Mouse (Mus musculus) kidney, embryonic 15.5 days (tissue): ENCODE measurements at regions not wholly inside any gene's neighbourhood (a gene's known extent, or its start where the extent isn't known, plus 50 kb on each side); places are given as distances from the start of the nearest gene placed in this dataset.
A peak's percentile ranks its signal among the peaks of the same experiment; 100 is the strongest.

Source experiments
- ATAC-seq: fragments of 200-750 bp; cut with Nextera tagmentation; replicated peaks from 2 replicates; pipeline ENCODE4 v1.8.0; 2017; ENCODE audit warnings: moderate TSS enrichment; ENCODE audit not compliant: low FRiP score
- H3K27ac ChIP-seq: fragments of 300-500 bp; sonication (generic); 2 replicates; pipeline ENCODE4 v1.5.1; 2015; ENCODE audit warnings: mild to moderate bottlenecking, inconsistent platforms
- H3K27me3 ChIP-seq: fragments of 300-500 bp; sonication (generic); 2 replicates; pipeline ENCODE4 v1.6.1; 2015; ENCODE audit warnings: inconsistent platforms
- H3K36me3 ChIP-seq: fragments of 300-500 bp; sonication (generic); 2 replicates; pipeline ENCODE4 v1.6.1; 2015; ENCODE audit warnings: inconsistent platforms
- H3K4me1 ChIP-seq: fragments of 300-500 bp; sonication (generic); 2 replicates; pipeline ENCODE4 v1.6.1; 2015; ENCODE audit warnings: inconsistent platforms
- H3K4me2 ChIP-seq: fragments of 300-500 bp; sonication (generic); 2 replicates; pipeline ENCODE4 v1.6.1; 2015; ENCODE audit warnings: moderate library complexity, mild to moderate bottlenecking, inconsistent platforms
- H3K4me3 ChIP-seq: fragments of 300-500 bp; sonication (generic); replicated peaks from 2 replicates; pipeline ENCODE4 v1.5.1; 2015; ENCODE audit warnings: mild to moderate bottlenecking, inconsistent platforms
- H3K9ac ChIP-seq: fragments of 300-500 bp; sonication (generic); 2 replicates; pipeline ENCODE4 v1.6.1; 2015; ENCODE audit warnings: mild to moderate bottlenecking, inconsistent platforms
- H3K9me3 ChIP-seq: fragments of 300-500 bp; sonication (generic); replicated peaks from 2 replicates; pipeline ENCODE4 v1.6.1; 2016; ENCODE audit warnings: inconsistent platforms
- WGBS: fragments of 180-500 bp; shearing (Covaris S2); methylation state at CpG from one replicate; pipeline ENCODE4 v1.1.7; 2015; ENCODE audit warnings: mixed read lengths; 5-methylcytosine and 5-hydroxymethylcytosine counted together

GRCm38 (mm10) chr9:47133873-47134272 lies 135.3 kb downstream of the Gm4791 start:
- no peaks in the 10 kb centered on the region for H3K9me3 ChIP-seq
- 82% methylated on average over 8 of the region's 8 CpGs for WGBS
- no peaks in the 10 kb centered on the region for H3K27me3 ChIP-seq
- H3K9ac ChIP-seq, result no peak overlapping the region
- ATAC-seq, result no peak
- no peaks in the 10 kb centered on the region for H3K36me3 ChIP-seq
- no peak overlapping the region for H3K4me3 ChIP-seq
- H3K27ac ChIP-seq, result no peak overlapping the region
- H3K4me1 ChIP-seq, result no peaks in the 10 kb centered on the region
- no peak overlapping the region for H3K4me2 ChIP-seq

GRCm38 (mm10) chr9:47134479-47134878 lies 135.9 kb downstream of the Gm4791 start:
- no peak overlapping the region for H3K4me2 ChIP-seq
- no peaks in the 10 kb centered on the region for H3K9me3 ChIP-seq
- no peaks in the 10 kb centered on the region for H3K36me3 ChIP-seq
- WGBS, result 73% methylated on average over 4 of the region's 4 CpGs
- H3K9ac ChIP-seq, result no peak overlapping the region
- no peaks in the 10 kb centered on the region for H3K4me1 ChIP-seq
- H3K27ac ChIP-seq, result no peak overlapping the region
- no peaks in the 10 kb centered on the region for H3K27me3 ChIP-seq
- no peak overlapping the region for H3K4me3 ChIP-seq
- ATAC-seq, result no peak

GRCm38 (mm10) chr9:47136641-47137040 lies 138.1 kb downstream of the Gm4791 start:
- no peaks in the 10 kb centered on the region for H3K4me1 ChIP-seq
- no peaks in the 10 kb centered on the region for H3K9me3 ChIP-seq
- H3K27me3 ChIP-seq, result no peaks in the 10 kb centered on the region
- 91% methylated on average over 5 of the region's 5 CpGs for WGBS
- no peak overlapping the region for H3K27ac ChIP-seq
- no peak for ATAC-seq
- no peak overlapping the region for H3K9ac ChIP-seq
- H3K36me3 ChIP-seq, result no peaks in the 10 kb centered on the region
- H3K4me2 ChIP-seq, result no peak overlapping the region
- no peak overlapping the region for H3K4me3 ChIP-seq

GRCm38 (mm10) chr9:47153471-47153870 lies 154.9 kb downstream of the Gm4791 start:
- Histone ChIP-seq H3K4me2 (no peak overlapping the region), H3K27ac (no peak overlapping the region), H3K36me3 (no peaks in the 10 kb centered on the region), H3K9me3 (no peaks in the 10 kb centered on the region), H3K27me3 (no peaks in the 10 kb centered on the region), H3K4me3 (no peak overlapping the region), H3K9ac (no peak overlapping the region), H3K4me1 (no peaks in the 10 kb centered on the region)
- ATAC-seq, result no peak
- 91% methylated on average over 7 of the region's 7 CpGs for WGBS

- Histone ChIP-seq H3K36me3 (no peaks in the 10 kb centered on the region), H3K27ac (no peak overlapping the region), H3K4me2 (0 out of 2 replicates have a peak overlapping the region, but pooled peaks have one; percentile 12), H3K9me3 (no peaks in the 10 kb centered on the region), H3K27me3 (0 out of 2 replicates have a peak, but pooled peaks cover 4% of the 10 kb centered on the region), H3K4me3 (no peak overlapping the region), H3K4me1 (peaks cover 9% of the 10 kb centered on the region; the same call in 1 of the 2 replicates), H3K9ac (no peak overlapping the region)
- no peak for ATAC-seq
- 23% methylated on average over 8 of the region's 8 CpGs for WGBS
These were observed 167.1 kb downstream of the Gm4791 start for GRCm38 (mm10) chr9:47165480-47166131.

- Histone ChIP-seq H3K27ac (no peak overlapping the region), H3K4me3 (no peak overlapping the region), H3K36me3 (no peaks in the 10 kb centered on the region), H3K4me2 (0 out of 2 replicates have a peak overlapping the region, but pooled peaks have one; percentile 13), H3K9me3 (no peaks in the 10 kb centered on the region), H3K4me1 (peaks cover 9% of the 10 kb centered on the region; the same call in 1 of the 2 replicates), H3K27me3 (0 out of 2 replicates have a peak, but pooled peaks cover 4% of the 10 kb centered on the region), H3K9ac (no peak overlapping the region)
- ATAC-seq, result no peak
- WGBS, result 64% methylated on average over 20 of the region's 20 CpGs
These were observed 169.2 kb downstream of the Gm4791 start for GRCm38 (mm10) chr9:47167681-47168240.

GRCm38 (mm10) chr9:47176044-47176443 lies 177.5 kb downstream of the Gm4791 start:
- WGBS, result 87% methylated on average over 4 of the region's 4 CpGs
- Histone ChIP-seq H3K4me2 (no peak overlapping the region), H3K27ac (no peak overlapping the region), H3K4me3 (no peak overlapping the region), H3K9me3 (no peaks in the 10 kb centered on the region), H3K36me3 (no peaks in the 10 kb centered on the region), H3K4me1 (no peaks in the 10 kb centered on the region), H3K9ac (no peak overlapping the region), H3K27me3 (no peaks in the 10 kb centered on the region)
- no peak for ATAC-seq

GRCm38 (mm10) chr9:47218101-47218500 lies 219.6 kb downstream of the Gm4791 start:
- Histone ChIP-seq H3K4me2 (no peak overlapping the region), H3K4me1 (no peaks in the 10 kb centered on the region), H3K27me3 (no peaks in the 10 kb centered on the region), H3K9ac (no peak overlapping the region), H3K9me3 (no peaks in the 10 kb centered on the region), H3K27ac (no peak overlapping the region), H3K4me3 (no peak overlapping the region), H3K36me3 (no peaks in the 10 kb centered on the region)
- WGBS, result 35% methylated on average over 3 of the region's 3 CpGs
- no peak for ATAC-seq

- WGBS, result 58% methylated on average over 2 of the region's 2 CpGs
- ATAC-seq, result no peak
- H3K4me2 ChIP-seq, result no peak overlapping the region
- H3K36me3 ChIP-seq, result no peaks in the 10 kb centered on the region
- no peaks in the 10 kb centered on the region for H3K9me3 ChIP-seq
- no peak overlapping the region for H3K9ac ChIP-seq
- no peaks in the 10 kb centered on the region for H3K4me1 ChIP-seq
- no peaks in the 10 kb centered on the region for H3K27me3 ChIP-seq
- H3K4me3 ChIP-seq, result no peak overlapping the region
- no peak overlapping the region for H3K27ac ChIP-seq
These were observed 225.0 kb downstream of the Gm4791 start for GRCm38 (mm10) chr9:47223536-47223935.

- 85% methylated on average over 1 of the region's 1 CpGs for WGBS
- Histone ChIP-seq H3K36me3 (no peaks in the 10 kb centered on the region), H3K4me2 (no peak overlapping the region)
These were observed 225.7 kb downstream of the Gm4791 start for GRCm38 (mm10) chr9:47224249-47224648.

GRCm38 (mm10) chr9:47226476-47227271 lies 228.1 kb downstream of the Gm4791 start:
- no peaks in the 10 kb centered on the region for H3K4me1 ChIP-seq
- no peaks in the 10 kb centered on the region for H3K27me3 ChIP-seq
- H3K9ac ChIP-seq, result no peak overlapping the region
- no peak for ATAC-seq
- no peaks in the 10 kb centered on the region for H3K9me3 ChIP-seq
- H3K27ac ChIP-seq, result no peak overlapping the region
- WGBS, result 85% methylated on average over 16 of the region's 16 CpGs
- H3K36me3 ChIP-seq, result no peaks in the 10 kb centered on the region
- no peak overlapping the region for H3K4me3 ChIP-seq
- no peak overlapping the region for H3K4me2 ChIP-seq

More at GRCm38 (mm10) chr9:47224249-47224648, 225.7 kb downstream of the Gm4791 start:
- no peaks in the 10 kb centered on the region for H3K27me3 ChIP-seq
- H3K9me3 ChIP-seq, result no peaks in the 10 kb centered on the region
- no peaks in the 10 kb centered on the region for H3K4me1 ChIP-seq
- H3K9ac ChIP-seq, result no peak overlapping the region
- no peak overlapping the region for H3K27ac ChIP-seq
- no peak overlapping the region for H3K4me3 ChIP-seq
- no peak for ATAC-seq

- H3K36me3 ChIP-seq, result no peaks in the 10 kb centered on the region
- no peaks in the 10 kb centered on the region for H3K9me3 ChIP-seq
- no peaks in the 10 kb centered on the region for H3K27me3 ChIP-seq
- no peak for ATAC-seq
- H3K4me1 ChIP-seq, result no peaks in the 10 kb centered on the region
- no peak overlapping the region for H3K27ac ChIP-seq
- no peak overlapping the region for H3K9ac ChIP-seq
- H3K4me3 ChIP-seq, result no peak overlapping the region
- 78% methylated on average over 8 of the region's 8 CpGs for WGBS
- H3K4me2 ChIP-seq, result no peak overlapping the region
These were observed 228.8 kb downstream of the Gm4791 start for GRCm38 (mm10) chr9:47227298-47227697.
